Mouse (Mus musculus) ES-Bruce4 (cell line): ENCODE data around the gene Afdn.

ENCODE experiments used
- CTCF ChIP-seq: IDR thresholded peaks from one replicate; pipeline ENCODE4 v1.8.1; 2011; ENCODE audit warnings: low read depth, low read length
- POLR2A ChIP-seq: IDR thresholded peaks from one replicate; pipeline ENCODE4 v1.8.1; 2011; ENCODE audit warnings: low read length; ENCODE audit not compliant: insufficient read depth

- no peak for TF ChIP-seq POLR2A
- no peak for TF ChIP-seq CTCF
Observed at GRCm38 (mm10) chr17:13759156-13759852, 1.0 kb upstream of the Afdn start.
